Mouse (Mus musculus): ENCODE results near the gene Fam206a. TPM values are rescaled to one million over a fixed set of nuclear protein-coding genes. Genes with fewer than 3 reads are reported as not detected.

The Fam206a gene
- total RNA-seq, 2 experiments from 2014 or later = 1.2 to 1.3 TPM

GRCm38 (mm10) chr4:56843963-56844362 lies 41.8 kb downstream of the Fam206a start:
- no peak for DNase-seq (ENCODE audit: low spot score)

- no peak for DNase-seq (ENCODE audit: low spot score)
Measured at GRCm38 (mm10) chr4:56844911-56845310, 42.8 kb downstream of the Fam206a start.

GRCm38 (mm10) chr4:56845896-56846533 lies 43.9 kb downstream of the Fam206a start:
- DNase-seq (ENCODE audit: low spot score) = no peak

- DNase-seq (ENCODE audit: low spot score) = no peak
Measured at GRCm38 (mm10) chr4:56847400-56847799, 45.3 kb downstream of the Fam206a start.

- DNase-seq (ENCODE audit: low spot score) = no peak
Measured at GRCm38 (mm10) chr4:56848044-56848443, 45.9 kb downstream of the Fam206a start.

GRCm38 (mm10) chr4:56850724-56851123 lies 48.6 kb downstream of the Fam206a start:
- no peak for DNase-seq (ENCODE audit: low spot score)

- DNase-seq (ENCODE audit: low spot score) = no peak
Measured at GRCm38 (mm10) chr4:56855935-56856334, 53.8 kb downstream of the Fam206a start.

- DNase-seq (ENCODE audit: low spot score) = no peak
Measured at GRCm38 (mm10) chr4:56856371-56856949, 54.3 kb downstream of the Fam206a start.

- DNase-seq (ENCODE audit: low spot score) = no peak
Measured at GRCm38 (mm10) chr4:56858733-56859132, 56.6 kb downstream of the Fam206a start.

Other genes with a start within 250 kb of the Fam206a start
- not detected for gene Gm26657, start 62.3 kb upstream of the Fam206a start, total RNA-seq (2021)
- not detected for gene Actl7b, start 60.9 kb upstream of the Fam206a start, total RNA-seq (2021)
- not detected for gene Actl7a, start 58.9 kb upstream of the Fam206a start, total RNA-seq (2021)
- 10 to 100 TPM; 24.8 to 25.5 TPM for gene Elp1, start within 50 bp of the Fam206a start, total RNA-seq (2021)
- 10 to 100 TPM in 1 of 2 experiments, 1 to 10 TPM in 1; 9.2 to 10.0 TPM for gene Ctnnal1, start 62.8 kb downstream of the Fam206a start, total RNA-seq (2021)
- 10 to 100 TPM; 19.7 to 21.1 TPM for gene Tmem245, start 145.1 kb downstream of the Fam206a start, total RNA-seq (2021)
- not detected for gene Frrs1l, start 188.0 kb downstream of the Fam206a start, total RNA-seq (2021)

Measured in gastrocnemius, adult 18-20 months (tissue).